Mouse (Mus musculus): ENCODE results near the gene Cyb561a3. TPM values are rescaled to one million over a fixed set of nuclear protein-coding genes. Genes with fewer than 3 reads are reported as not detected.

The Cyb561a3 gene
- polyA plus RNA-seq, 1 experiment from 2014 or later: 14.3 TPM

DNA sequence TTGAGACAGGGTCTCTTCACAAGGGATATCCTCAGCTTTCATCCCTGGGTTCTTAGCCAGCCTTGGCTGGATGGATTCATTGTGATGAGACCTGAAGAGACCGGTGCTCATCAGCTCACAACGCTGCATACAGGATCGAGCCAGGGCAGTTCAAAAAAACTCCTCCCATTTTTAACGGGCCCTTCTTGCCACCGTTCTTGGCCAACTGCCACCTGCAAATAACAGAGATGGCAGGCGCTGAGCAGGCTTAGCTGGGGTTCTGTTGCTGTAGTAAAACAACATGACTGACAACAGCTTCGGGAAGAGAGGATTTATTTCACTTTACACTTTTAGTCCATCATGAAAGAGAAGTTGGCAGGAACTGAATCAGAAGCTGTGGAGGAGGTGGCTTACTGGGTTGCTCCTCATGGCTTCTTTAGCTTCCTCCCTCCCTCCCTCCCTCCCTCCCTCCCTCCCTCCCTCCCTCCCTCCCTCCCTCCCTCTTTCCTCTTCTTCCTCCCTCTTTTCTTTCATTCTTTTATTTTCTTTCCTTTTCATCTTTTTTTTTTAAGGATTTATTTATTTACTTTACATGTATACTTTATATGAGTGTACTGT is 6.7 kb downstream of the Cyb561a3 start:
- no peak for ATAC-seq (replicated peaks; ENCODE audit: insufficient number of reproducible peaks, low FRiP score, low TSS enrichment)
- 70% methylated on average over 7 of the region's 7 CpGs for WGBS (ENCODE audit: insufficient replicate concordance)
- 0 out of 2 replicates have a peak, but pooled peaks cover under 1% of the 10 kb centered on the region for H3K4me1 ChIP-seq (ENCODE audit: control insufficient read depth, insufficient read depth, low read length)
- H3K9ac ChIP-seq (ENCODE audit: low read depth, low read length): no peak overlapping the region
- no peaks in the 10 kb centered on the region for H3K36me3 ChIP-seq (ENCODE audit: control insufficient read depth, insufficient read depth, low read length)
- no peaks in the 10 kb centered on the region for H3K27me3 ChIP-seq (ENCODE audit: control insufficient read depth, insufficient read depth, low read length)
- no peaks in the 10 kb centered on the region for H3K9me3 ChIP-seq (replicated peaks; ENCODE audit: control insufficient read depth, low read length)
- H3K4me2 ChIP-seq: no peak overlapping the region
- no peak overlapping the region for H3K27ac ChIP-seq (ENCODE audit: low read depth, low read length)
- H3K4me3 ChIP-seq (ENCODE audit: low read depth, low read length): no peak overlapping the region

DNA sequence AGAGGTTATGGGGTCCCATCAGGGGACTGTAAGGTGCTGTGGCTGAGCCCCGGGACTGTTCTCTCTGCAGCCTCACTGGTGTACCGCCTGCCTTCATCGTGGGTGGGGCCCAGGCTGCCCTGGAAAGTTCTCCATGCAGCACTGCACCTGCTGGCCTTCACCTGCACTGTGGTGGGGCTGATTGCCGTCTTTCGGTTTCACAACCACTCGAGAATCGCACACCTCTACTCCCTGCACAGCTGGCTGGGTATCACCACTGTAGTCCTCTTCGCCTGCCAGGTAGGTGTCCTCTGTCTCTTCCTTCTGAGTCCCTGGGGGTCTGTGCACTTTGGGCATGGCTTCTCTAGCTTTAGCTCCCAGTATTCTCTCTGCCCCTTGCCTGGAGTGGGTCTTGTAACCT is 8.1 kb downstream of the Cyb561a3 start:
- Histone ChIP-seq H3K27me3 (ENCODE audit: control insufficient read depth, insufficient read depth, low read length) (no peaks in the 10 kb centered on the region), H3K27ac (ENCODE audit: low read depth, low read length) (no peak overlapping the region), H3K4me3 (ENCODE audit: low read depth, low read length) (no peak overlapping the region), H3K9ac (ENCODE audit: low read depth, low read length) (no peak overlapping the region), H3K4me2 (no peak overlapping the region), H3K9me3 (replicated peaks; ENCODE audit: control insufficient read depth, low read length) (no peaks in the 10 kb centered on the region), H3K4me1 (ENCODE audit: control insufficient read depth, insufficient read depth, low read length) (no peaks in the 10 kb centered on the region), H3K36me3 (ENCODE audit: control insufficient read depth, insufficient read depth, low read length) (no peaks in the 10 kb centered on the region)
- WGBS (ENCODE audit: insufficient replicate concordance): 89% methylated on average over 8 of the region's 8 CpGs
- ATAC-seq (replicated peaks; ENCODE audit: insufficient number of reproducible peaks, low FRiP score, low TSS enrichment): no peak

DNA sequence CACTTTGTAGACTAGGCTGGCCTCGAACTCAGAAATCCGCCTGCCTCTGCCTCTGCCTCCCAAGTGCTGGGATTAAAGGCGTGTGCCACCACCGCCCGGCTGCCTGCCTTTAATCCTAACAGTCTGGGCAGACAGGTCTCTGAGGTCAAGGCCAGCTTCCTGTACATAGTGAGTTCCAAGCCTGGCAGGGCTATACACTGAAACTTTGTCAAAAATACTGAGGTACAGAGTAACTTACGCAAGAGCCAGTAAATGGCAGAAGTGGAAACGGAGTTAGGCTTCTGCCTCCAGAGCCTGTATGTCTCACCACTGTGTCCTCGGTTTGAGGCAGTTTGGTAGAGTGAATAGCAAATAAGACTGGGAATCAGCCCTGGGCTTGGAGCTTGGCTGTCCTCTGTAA is 10.3 kb downstream of the Cyb561a3 start:
- no peak for ATAC-seq (replicated peaks; ENCODE audit: insufficient number of reproducible peaks, low FRiP score, low TSS enrichment)
- H3K4me2 ChIP-seq: no peak overlapping the region
- H3K9ac ChIP-seq (ENCODE audit: low read depth, low read length): no peak overlapping the region
- no peaks in the 10 kb centered on the region for H3K27me3 ChIP-seq (ENCODE audit: control insufficient read depth, insufficient read depth, low read length)
- WGBS (ENCODE audit: insufficient replicate concordance): 88% methylated on average over 8 of the region's 8 CpGs
- H3K36me3 ChIP-seq (ENCODE audit: control insufficient read depth, insufficient read depth, low read length): no peaks in the 10 kb centered on the region
- no peak overlapping the region for H3K4me3 ChIP-seq (ENCODE audit: low read depth, low read length)
- H3K9me3 ChIP-seq (replicated peaks; ENCODE audit: control insufficient read depth, low read length): no peaks in the 10 kb centered on the region
- no peak overlapping the region for H3K27ac ChIP-seq (ENCODE audit: low read depth, low read length)
- no peaks in the 10 kb centered on the region for H3K4me1 ChIP-seq (ENCODE audit: control insufficient read depth, insufficient read depth, low read length)

- no peak overlapping the region for H3K27ac ChIP-seq (ENCODE audit: low read depth, low read length)
Observed at GRCm38 (mm10) chr19:10589127-10589857, 12.3 kb downstream of the Cyb561a3 start.

GRCm38 (mm10) chr19:10590301-10590700 is 13.3 kb downstream of the Cyb561a3 start:
- H3K9ac ChIP-seq (ENCODE audit: low read depth, low read length): no peak overlapping the region
- H3K4me3 ChIP-seq (ENCODE audit: low read depth, low read length): no peak overlapping the region
- no peak for ATAC-seq (replicated peaks; ENCODE audit: insufficient number of reproducible peaks, low FRiP score, low TSS enrichment)
- H3K27ac ChIP-seq (ENCODE audit: low read depth, low read length): no peak overlapping the region
- no peak overlapping the region for H3K4me2 ChIP-seq
- no peaks in the 10 kb centered on the region for H3K4me1 ChIP-seq (ENCODE audit: control insufficient read depth, insufficient read depth, low read length)
- H3K9me3 ChIP-seq (replicated peaks; ENCODE audit: control insufficient read depth, low read length): no peaks in the 10 kb centered on the region
- no peaks in the 10 kb centered on the region for H3K27me3 ChIP-seq (ENCODE audit: control insufficient read depth, insufficient read depth, low read length)
- WGBS (ENCODE audit: insufficient replicate concordance): 72% methylated on average over 3 of the region's 3 CpGs
- no peaks in the 10 kb centered on the region for H3K36me3 ChIP-seq (ENCODE audit: control insufficient read depth, insufficient read depth, low read length)

More at GRCm38 (mm10) chr19:10589127-10589857, 12.3 kb downstream of the Cyb561a3 start:
- H3K27me3 ChIP-seq (ENCODE audit: control insufficient read depth, insufficient read depth, low read length): no peaks in the 10 kb centered on the region
- no peak overlapping the region for H3K4me3 ChIP-seq (ENCODE audit: low read depth, low read length)
- no peaks in the 10 kb centered on the region for H3K36me3 ChIP-seq (ENCODE audit: control insufficient read depth, insufficient read depth, low read length)
- 71% methylated on average over 5 of the region's 5 CpGs for WGBS (ENCODE audit: insufficient replicate concordance)
- peak overlapping the region; percentile 46; the same call in 1 of the 2 replicates for H3K9ac ChIP-seq (ENCODE audit: low read depth, low read length)
- H3K4me2 ChIP-seq: no peak overlapping the region
- no peak for ATAC-seq (replicated peaks; ENCODE audit: insufficient number of reproducible peaks, low FRiP score, low TSS enrichment)
- H3K9me3 ChIP-seq (replicated peaks; ENCODE audit: control insufficient read depth, low read length): no peaks in the 10 kb centered on the region
- H3K4me1 ChIP-seq (ENCODE audit: control insufficient read depth, insufficient read depth, low read length): no peaks in the 10 kb centered on the region

GRCm38 (mm10) chr19:10591659-10592377 is 14.8 kb downstream of the Cyb561a3 start:
- H3K27ac ChIP-seq (ENCODE audit: low read depth, low read length): no peak overlapping the region
- H3K4me3 ChIP-seq (ENCODE audit: low read depth, low read length): no peak overlapping the region
- WGBS (ENCODE audit: insufficient replicate concordance): 90% methylated on average over 6 of the region's 6 CpGs
- ATAC-seq (replicated peaks; ENCODE audit: insufficient number of reproducible peaks, low FRiP score, low TSS enrichment): no peak
- no peak overlapping the region for H3K9ac ChIP-seq (ENCODE audit: low read depth, low read length)
- H3K4me1 ChIP-seq (ENCODE audit: control insufficient read depth, insufficient read depth, low read length): no peaks in the 10 kb centered on the region
- H3K4me2 ChIP-seq: no peak overlapping the region
- H3K9me3 ChIP-seq (replicated peaks; ENCODE audit: control insufficient read depth, low read length): no peaks in the 10 kb centered on the region
- H3K27me3 ChIP-seq (ENCODE audit: control insufficient read depth, insufficient read depth, low read length): no peaks in the 10 kb centered on the region
- H3K36me3 ChIP-seq (ENCODE audit: control insufficient read depth, insufficient read depth, low read length): no peaks in the 10 kb centered on the region

- no peaks in the 10 kb centered on the region for H3K27me3 ChIP-seq (ENCODE audit: control insufficient read depth, insufficient read depth, low read length)
- no peak overlapping the region for H3K4me3 ChIP-seq (ENCODE audit: low read depth, low read length)
- peaks cover 2% of the 10 kb centered on the region; the same call in 1 of the 2 replicates for H3K36me3 ChIP-seq (ENCODE audit: control insufficient read depth, insufficient read depth, low read length)
- H3K9me3 ChIP-seq (replicated peaks; ENCODE audit: control insufficient read depth, low read length): no peaks in the 10 kb centered on the region
- no peak for ATAC-seq (replicated peaks; ENCODE audit: insufficient number of reproducible peaks, low FRiP score, low TSS enrichment)
- 42% methylated on average over 3 of the region's 3 CpGs for WGBS (ENCODE audit: insufficient replicate concordance)
- no peak overlapping the region for H3K4me2 ChIP-seq
- no peak overlapping the region for H3K9ac ChIP-seq (ENCODE audit: low read depth, low read length)
- no peak overlapping the region for H3K27ac ChIP-seq (ENCODE audit: low read depth, low read length)
- 0 out of 2 replicates have a peak, but pooled peaks cover 3% of the 10 kb centered on the region for H3K4me1 ChIP-seq (ENCODE audit: control insufficient read depth, insufficient read depth, low read length)
Observed at GRCm38 (mm10) chr19:10598188-10598587, 21.2 kb downstream of the Cyb561a3 start.

DNA sequence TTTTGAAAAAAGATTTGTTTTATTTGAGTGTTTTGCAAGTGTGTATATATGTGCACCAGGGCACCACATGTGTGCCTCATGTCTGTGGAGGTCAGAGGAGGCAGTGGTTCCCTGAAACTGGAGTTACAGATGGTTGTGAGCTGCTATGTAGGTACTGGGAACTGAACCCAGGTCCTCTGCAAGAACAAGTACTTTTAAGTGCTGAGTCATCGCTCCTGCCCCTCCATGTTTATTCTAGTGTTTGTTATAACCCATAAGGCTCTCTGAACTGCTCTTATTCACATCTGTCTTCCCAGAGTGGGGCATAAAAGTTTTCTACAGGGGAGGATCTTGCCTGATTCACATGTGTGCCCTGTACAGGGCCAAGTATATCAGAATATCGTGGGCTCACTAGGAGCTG is 22.7 kb downstream of the Cyb561a3 start:
- H3K27ac ChIP-seq (ENCODE audit: low read depth, low read length): no peak overlapping the region
- H3K4me1 ChIP-seq (ENCODE audit: control insufficient read depth, insufficient read depth, low read length): peaks cover 5% of the 10 kb centered on the region; the same call in 1 of the 2 replicates
- H3K36me3 ChIP-seq (ENCODE audit: control insufficient read depth, insufficient read depth, low read length): peaks cover 2% of the 10 kb centered on the region; the same call in 1 of the 2 replicates
- 82% methylated on average over 2 of the region's 2 CpGs for WGBS (ENCODE audit: insufficient replicate concordance)
- H3K27me3 ChIP-seq (ENCODE audit: control insufficient read depth, insufficient read depth, low read length): no peaks in the 10 kb centered on the region
- no peak overlapping the region for H3K4me2 ChIP-seq
- H3K9me3 ChIP-seq (replicated peaks; ENCODE audit: control insufficient read depth, low read length): no peaks in the 10 kb centered on the region
- H3K4me3 ChIP-seq (ENCODE audit: low read depth, low read length): no peak overlapping the region
- ATAC-seq (replicated peaks; ENCODE audit: insufficient number of reproducible peaks, low FRiP score, low TSS enrichment): no peak
- H3K9ac ChIP-seq (ENCODE audit: low read depth, low read length): no peak overlapping the region
